Mouse (Mus musculus) testis, adult 2 months (tissue): ENCODE data around the gene Cpa4.

ENCODE experiments used
- CTCF ChIP-seq: fragments of 200-500 bp; IDR thresholded peaks from 2 replicates; pipeline ENCODE4 v1.5.1; 2012; ENCODE audit warnings: low read depth, mild to moderate bottlenecking, inconsistent platforms, low read length, moderate library complexity; ENCODE audit not compliant: control insufficient read depth, insufficient read depth, insufficient replicate concordance
- POLR2A ChIP-seq: fragments of 200-500 bp; IDR thresholded peaks from 2 replicates; pipeline ENCODE4 v1.6.1; 2012; ENCODE audit warnings: low read depth, mild to moderate bottlenecking, inconsistent platforms, low read length, moderate library complexity; ENCODE audit not compliant: control insufficient read depth

DNA sequence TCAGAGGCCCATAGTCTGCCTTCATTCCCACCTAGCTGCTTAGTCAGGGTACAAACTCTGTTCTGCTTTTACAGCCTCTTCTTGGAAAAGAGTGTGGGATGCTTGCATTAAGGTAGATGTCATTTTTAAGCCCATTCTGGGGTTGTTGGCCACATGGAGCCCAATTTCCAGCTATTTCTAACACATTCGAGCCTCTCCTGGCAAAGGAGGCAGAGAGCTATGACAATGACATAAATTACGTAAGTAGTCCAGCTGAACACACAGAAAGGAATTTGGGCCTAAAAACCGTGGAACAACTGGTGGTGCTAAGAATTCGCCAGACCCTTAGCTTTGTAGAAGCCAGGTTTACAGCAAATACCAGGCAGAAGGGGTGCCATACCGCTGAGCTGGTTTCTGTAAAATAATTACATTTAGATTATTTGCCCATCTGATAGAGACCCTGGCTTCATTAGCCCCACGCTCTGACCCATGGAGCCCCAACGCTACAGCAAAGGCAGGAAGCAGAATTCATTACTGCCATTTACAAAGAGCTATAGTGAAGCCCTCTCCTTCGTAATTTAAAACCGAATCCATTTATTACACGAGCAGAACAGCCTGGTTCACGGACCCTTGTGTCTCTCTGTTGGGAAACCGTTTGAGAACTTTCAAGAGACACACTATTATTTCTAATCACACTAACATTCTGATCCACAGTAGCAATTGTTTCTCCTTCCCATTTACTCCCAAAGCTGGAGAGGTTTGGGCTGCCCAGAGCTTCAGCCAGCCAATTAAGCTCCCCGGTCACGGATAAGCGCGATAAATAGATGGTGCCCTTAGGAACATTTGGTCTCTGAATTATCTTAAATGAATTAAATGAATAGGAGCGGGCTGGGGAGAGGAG lies 12.0 kb downstream of the Cpa4 start:
- TF ChIP-seq CTCF (no peak), POLR2A (no peak)
